Mouse (Mus musculus): ENCODE measurements around the gene Tnp2. TPM values are rescaled to one million over a fixed set of nuclear protein-coding genes. Genes with fewer than 3 reads are reported as not detected.
"Not testable (repeated sequence)": the region's sequence is repeated elsewhere in the genome, so short reads cannot be mapped to it uniquely, and the experiment has no call there.

Gene Tnp2
- polyA plus RNA-seq, 1 experiment from 2014 or later: not detected

DNA sequence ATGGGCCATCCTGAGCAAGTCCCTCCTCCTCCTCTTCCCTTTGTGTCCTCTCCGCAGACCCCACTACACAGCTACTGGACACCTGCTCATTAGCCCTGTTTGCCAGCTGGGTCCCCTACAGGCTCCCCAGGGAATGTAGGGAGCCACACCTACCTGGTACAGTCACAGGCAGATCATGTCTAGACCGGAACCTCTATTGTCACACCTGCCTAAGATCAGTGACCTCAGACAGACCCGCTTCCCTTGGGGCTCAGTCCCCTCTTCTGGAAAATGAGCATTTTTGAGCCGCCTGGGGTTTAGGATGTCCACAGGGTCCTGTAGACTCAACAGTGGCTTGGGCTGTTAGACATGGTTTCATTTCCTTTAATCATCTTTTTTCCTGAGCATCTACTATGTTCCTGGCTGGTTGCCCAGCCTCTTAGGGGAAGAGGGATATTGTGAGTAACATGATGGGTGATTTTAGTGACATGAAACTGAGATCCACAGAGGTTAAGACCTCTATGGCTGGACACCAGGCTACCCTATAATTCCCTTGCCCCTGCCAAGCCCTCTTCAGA lies 30.2 kb upstream of the Tnp2 start:
- H3K4me3 ChIP-seq: no peak overlapping the region
- H3K27ac ChIP-seq: no peak overlapping the region
- WGBS: 88% methylated on average over 4 of the region's 4 CpGs
- H3K4me1 ChIP-seq: no peaks in the 10 kb centered on the region
- H3K9me3 ChIP-seq: no peaks in the 10 kb centered on the region
- no peaks in the 10 kb centered on the region for H3K36me3 ChIP-seq
- H3K4me2 ChIP-seq (replicated peaks): no peak overlapping the region
- no peaks in the 10 kb centered on the region for H3K27me3 ChIP-seq (replicated peaks)
- no peak overlapping the region for H3K9ac ChIP-seq
- no peak for ATAC-seq (ENCODE audit: low FRiP score, low read depth)

DNA sequence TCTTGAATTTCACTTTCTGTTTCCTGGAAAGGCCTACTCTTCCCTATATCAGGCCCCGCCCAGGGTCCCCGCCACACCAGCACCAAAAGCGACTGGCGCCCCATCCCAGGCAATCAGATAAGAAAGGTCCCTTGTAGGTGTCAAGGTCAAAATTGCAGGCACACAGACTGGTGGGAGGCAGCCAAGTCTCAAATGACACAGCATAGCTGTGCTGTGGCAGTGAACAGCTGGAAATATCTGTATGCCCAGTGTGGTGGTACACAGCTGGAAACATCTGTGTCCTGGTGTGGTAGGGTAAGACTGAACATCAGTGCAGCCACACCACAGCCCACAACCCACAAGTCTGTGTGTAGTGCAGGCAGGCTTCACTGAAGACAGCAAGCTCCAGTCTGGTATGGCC lies 26.4 kb upstream of the Tnp2 start:
- no peak for ATAC-seq (ENCODE audit: low FRiP score, low read depth)
- Histone ChIP-seq H3K9me3 (no peaks in the 10 kb centered on the region), H3K27me3 (replicated peaks) (no peaks in the 10 kb centered on the region), H3K4me3 (no peak overlapping the region), H3K4me1 (no peaks in the 10 kb centered on the region), H3K9ac (no peak overlapping the region), H3K4me2 (replicated peaks) (no peak overlapping the region), H3K36me3 (no peaks in the 10 kb centered on the region), H3K27ac (no peak overlapping the region)
- WGBS: 94% methylated on average over 4 of the region's 4 CpGs

GRCm38 (mm10) chr16:10813726-10814125 lies 25.3 kb upstream of the Tnp2 start:
- Histone ChIP-seq H3K4me3 (no peak overlapping the region), H3K27ac (no peak overlapping the region), H3K27me3 (replicated peaks) (no peaks in the 10 kb centered on the region), H3K9me3 (no peaks in the 10 kb centered on the region), H3K4me2 (replicated peaks) (no peak overlapping the region), H3K36me3 (no peaks in the 10 kb centered on the region), H3K4me1 (no peaks in the 10 kb centered on the region), H3K9ac (no peak overlapping the region)
- ATAC-seq (ENCODE audit: low FRiP score, low read depth): no peak
- 82% methylated on average over 4 of the region's 4 CpGs for WGBS

- ATAC-seq (ENCODE audit: low FRiP score, low read depth): no peak
- WGBS: 92% methylated on average over 2 of the region's 2 CpGs
- no peak within 1 kb of the TSS for H3K9ac ChIP-seq
- no peak within 1 kb of the TSS for H3K27ac ChIP-seq
- no peaks in the 10 kb centered on the region for H3K27me3 ChIP-seq (replicated peaks)
- H3K4me1 ChIP-seq: no peaks in the 10 kb centered on the region
- no peak within 1 kb of the TSS for H3K4me3 ChIP-seq
- H3K36me3 ChIP-seq: no peaks in the 10 kb centered on the region
- H3K9me3 ChIP-seq: no peaks in the 10 kb centered on the region
- H3K4me2 ChIP-seq (replicated peaks): no peak within 1 kb of the TSS
These were observed 24.5 kb upstream of the Tnp2 start, which contains the start of gene Gm11172 for GRCm38 (mm10) chr16:10812865-10813371. TSS of gene Gm11172 (plus strand) at chr16:10812915.

GRCm38 (mm10) chr16:10810376-10810775 lies 21.9 kb upstream of the Tnp2 start:
- Histone ChIP-seq H3K4me3 (no peak overlapping the region), H3K9me3 (no peaks in the 10 kb centered on the region), H3K4me2 (replicated peaks) (no peak overlapping the region), H3K27ac (no peak overlapping the region), H3K36me3 (no peaks in the 10 kb centered on the region), H3K27me3 (replicated peaks) (no peaks in the 10 kb centered on the region), H3K9ac (no peak overlapping the region), H3K4me1 (no peaks in the 10 kb centered on the region)
- 97% methylated on average over 1 of the region's 1 CpGs for WGBS
- no peak for ATAC-seq (ENCODE audit: low FRiP score, low read depth)

GRCm38 (mm10) chr16:10805789-10806527 lies 17.5 kb upstream of the Tnp2 start, which contains the start of gene Prm1:
TSS of gene Prm1 (minus strand) at chr16:10805839.
- Histone ChIP-seq H3K27ac (no peak within 1 kb of the TSS), H3K36me3 (no peaks in the 10 kb centered on the region), H3K4me2 (replicated peaks) (no peak within 1 kb of the TSS), H3K27me3 (replicated peaks) (no peaks in the 10 kb centered on the region), H3K9ac (no peak within 1 kb of the TSS), H3K4me1 (no peaks in the 10 kb centered on the region), H3K9me3 (no peaks in the 10 kb centered on the region), H3K4me3 (no peak within 1 kb of the TSS)
- no peak for ATAC-seq (ENCODE audit: low FRiP score, low read depth)
- WGBS: 80% methylated on average over 10 of the region's 10 CpGs

GRCm38 (mm10) chr16:10802420-10802819 lies 14.0 kb upstream of the Tnp2 start:
- WGBS: 79% methylated on average over 3 of the region's 3 CpGs
- ATAC-seq (ENCODE audit: low FRiP score, low read depth); H3K9me3 ChIP-seq; H3K36me3 ChIP-seq; H3K4me2 ChIP-seq (replicated peaks); H3K9ac ChIP-seq; H3K27me3 ChIP-seq (replicated peaks); H3K27ac ChIP-seq; H3K4me1 ChIP-seq; H3K4me3 ChIP-seq: not testable (repeated sequence)

DNA sequence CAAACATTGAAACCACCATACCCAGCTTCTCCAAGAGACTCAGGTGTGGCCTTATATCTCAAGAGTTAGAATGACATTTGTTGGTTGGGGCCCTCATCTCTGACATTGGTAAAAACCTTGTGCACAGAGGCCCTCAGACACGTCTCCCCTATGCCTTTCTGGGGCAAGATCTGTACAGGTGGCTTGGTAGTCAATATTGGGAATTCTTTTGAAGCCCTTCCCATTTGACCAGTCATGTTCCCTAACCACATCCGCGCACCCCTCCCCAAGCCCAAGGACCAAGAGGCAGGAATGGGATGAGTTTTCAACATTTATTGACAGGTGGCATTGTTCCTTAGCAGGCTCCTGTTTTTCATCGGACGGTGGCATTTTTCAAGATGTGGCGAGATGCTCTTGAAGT lies 7.6 kb upstream of the Tnp2 start, which contains the start of gene Prm2:
Gene Prm2, minus strand, starts transcription at position 101 of the 400 bp plus-strand sequence.
- H3K9me3 ChIP-seq: no peaks in the 10 kb centered on the region
- no peak within 1 kb of the TSS for H3K9ac ChIP-seq
- 0 out of 2 replicates have a peak, but pooled peaks cover 5% of the 10 kb centered on the region for H3K27me3 ChIP-seq (replicated peaks)
- H3K36me3 ChIP-seq: no peaks in the 10 kb centered on the region
- no peak for ATAC-seq (ENCODE audit: low FRiP score, low read depth)
- no peak within 1 kb of the TSS for H3K4me2 ChIP-seq (replicated peaks)
- no peak within 1 kb of the TSS for H3K27ac ChIP-seq
- 78% methylated on average over 6 of the region's 6 CpGs for WGBS
- H3K4me1 ChIP-seq: no peaks in the 10 kb centered on the region
- no peak within 1 kb of the TSS for H3K4me3 ChIP-seq

- no peak within 1 kb of the TSS for H3K9ac ChIP-seq
- no peak for ATAC-seq (ENCODE audit: low FRiP score, low read depth)
- WGBS: 86% methylated on average over 9 of the region's 9 CpGs
- H3K27me3 ChIP-seq (replicated peaks): 0 out of 2 replicates have a peak, but pooled peaks cover 4% of the 10 kb centered on the region
- H3K4me1 ChIP-seq: peaks cover 8% of the 10 kb centered on the region
- no peak within 1 kb of the TSS for H3K4me2 ChIP-seq (replicated peaks)
- no peak within 1 kb of the TSS for H3K4me3 ChIP-seq
- no peak within 1 kb of the TSS for H3K27ac ChIP-seq
- no peaks in the 10 kb centered on the region for H3K9me3 ChIP-seq
- H3K36me3 ChIP-seq: no peaks in the 10 kb centered on the region
These were observed 2.2 kb upstream of the Tnp2 start, which contains the start of gene Prm3 for GRCm38 (mm10) chr16:10790702-10791101. TSS of gene Prm3 (minus strand) at chr16:10790914.

DNA sequence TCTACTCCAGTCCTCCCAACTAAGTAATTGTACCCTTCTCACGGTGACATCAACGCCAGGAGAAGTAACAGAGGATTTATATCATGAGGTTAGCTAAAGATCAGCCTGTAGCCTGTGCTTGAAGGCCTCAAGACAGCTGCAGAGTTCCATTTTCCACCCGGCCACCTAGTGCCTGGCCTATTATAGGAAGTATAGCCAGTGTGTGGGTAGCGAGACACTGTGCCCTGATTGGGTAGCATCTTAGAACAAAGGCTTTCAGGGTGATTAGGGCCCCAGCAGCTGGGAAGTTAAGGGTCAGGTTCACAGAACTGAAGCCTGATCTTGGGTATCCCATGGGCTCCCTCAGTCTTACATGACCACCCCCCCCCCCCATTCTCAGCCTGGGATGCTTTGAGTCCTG lies 406 bp upstream of the Tnp2 start:
- ATAC-seq (ENCODE audit: low FRiP score, low read depth): no peak

GRCm38 (mm10) chr16:10787548-10788058 lies 857 bp downstream of the Tnp2 start:
- Histone ChIP-seq H3K9me3 (no peaks in the 10 kb centered on the region), H3K27me3 (replicated peaks) (peaks cover 26% of the 10 kb centered on the region; the same call in 1 of the 2 replicates), H3K36me3 (no peaks in the 10 kb centered on the region), H3K4me2 (replicated peaks) (no peak overlapping the region), H3K4me1 (peaks cover 22% of the 10 kb centered on the region), H3K4me3 (no peak overlapping the region), H3K27ac (no peak overlapping the region), H3K9ac (no peak overlapping the region)
- no peak for ATAC-seq (ENCODE audit: low FRiP score, low read depth)
- 87% methylated on average over 7 of the region's 7 CpGs for WGBS

More for the DNA sequence above, 406 bp upstream of the Tnp2 start:
- no peak overlapping the region for H3K27ac ChIP-seq
- H3K9me3 ChIP-seq: no peaks in the 10 kb centered on the region
- H3K27me3 ChIP-seq (replicated peaks): peaks cover 15% of the 10 kb centered on the region; the same call in 1 of the 2 replicates
- H3K36me3 ChIP-seq: no peaks in the 10 kb centered on the region
- no peak overlapping the region for H3K9ac ChIP-seq
- no peak overlapping the region for H3K4me2 ChIP-seq (replicated peaks)
- no peak overlapping the region for H3K4me3 ChIP-seq
- peaks cover 15% of the 10 kb centered on the region for H3K4me1 ChIP-seq
- WGBS: 48% methylated on average over 4 of the region's 4 CpGs

DNA sequence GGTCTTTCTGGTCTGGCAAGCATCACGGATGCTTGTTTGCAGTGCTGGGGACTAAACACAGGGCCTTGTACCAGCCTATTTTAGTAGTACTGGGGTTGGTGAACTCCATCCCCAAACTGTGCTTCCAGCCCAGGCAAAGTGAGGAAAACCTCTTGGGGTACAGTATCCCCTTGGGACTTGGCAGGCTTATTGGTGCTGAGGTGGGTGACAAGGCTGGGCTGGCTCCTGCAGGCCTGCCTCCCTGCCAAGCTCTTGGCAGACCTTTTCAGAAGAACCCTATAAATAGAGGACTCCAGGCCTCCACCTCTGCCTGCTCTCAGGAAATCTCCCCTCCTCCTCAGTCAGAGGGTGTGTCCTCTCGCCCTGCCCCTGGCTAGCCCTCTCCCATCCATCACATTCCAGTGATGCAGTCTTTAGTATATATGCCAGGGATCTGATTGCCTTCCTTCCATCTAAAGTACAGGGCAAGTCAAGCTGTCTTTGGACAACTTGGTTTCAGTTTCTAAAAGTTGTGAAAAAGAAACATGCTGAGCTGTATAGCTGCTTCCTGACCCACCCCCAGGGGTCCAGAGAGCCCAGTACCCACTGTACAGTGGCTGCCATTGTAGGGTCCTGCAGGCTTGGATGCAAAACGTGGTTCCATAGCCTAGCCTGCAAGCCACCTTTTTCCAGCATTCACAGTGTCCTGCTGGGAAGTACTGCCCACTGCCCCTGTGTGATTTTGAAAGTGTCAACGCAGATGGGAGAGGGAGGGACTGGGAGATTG lies 1.5 kb downstream of the Tnp2 start:
- no peaks in the 10 kb centered on the region for H3K9me3 ChIP-seq
- H3K9ac ChIP-seq: no peak overlapping the region
- peak overlapping the region; percentile 99; the same call in 1 of the 2 replicates for H3K4me2 ChIP-seq (replicated peaks)
- peaks cover 26% of the 10 kb centered on the region for H3K4me1 ChIP-seq
- no peak overlapping the region for H3K27ac ChIP-seq
- peaks cover 30% of the 10 kb centered on the region; the same call in 1 of the 2 replicates for H3K27me3 ChIP-seq (replicated peaks)
- no peaks in the 10 kb centered on the region for H3K36me3 ChIP-seq
- H3K4me3 ChIP-seq: no peak overlapping the region
- WGBS: 63% methylated on average over 4 of the region's 4 CpGs
- no peak for ATAC-seq (ENCODE audit: low FRiP score, low read depth)
